Mouse (Mus musculus): ENCODE measurements around the gene Acss1. TPM values are rescaled to one million over a fixed set of nuclear protein-coding genes. Genes with fewer than 3 reads are reported as not detected.

Gene Acss1
- polyA plus RNA-seq, 2 experiments = 5.5 to 5.6 TPM

- H3K9me3 ChIP-seq (ENCODE audit: control insufficient read depth, low read length) = no peaks in the 10 kb centered on the region
- no peaks in the 10 kb centered on the region for H3K27me3 ChIP-seq (ENCODE audit: control insufficient read depth, insufficient read depth, low read length)
- H3K27ac ChIP-seq (replicated peaks; ENCODE audit: low read depth, low read length) = no peak overlapping the region
- H3K9ac ChIP-seq (ENCODE audit: low read depth, low read length, severe bottlenecking) = no peak overlapping the region
- H3K4me1 ChIP-seq (ENCODE audit: control insufficient read depth, insufficient read depth, low read length) = no peaks in the 10 kb centered on the region
- no peak overlapping the region for H3K4me3 ChIP-seq (replicated peaks; ENCODE audit: low read length)
- no peaks in the 10 kb centered on the region for H3K36me3 ChIP-seq (ENCODE audit: control insufficient read depth, insufficient read depth, low read length)
- no peak overlapping the region for H3K4me2 ChIP-seq (replicated peaks; ENCODE audit: low read depth, low read length, severe bottlenecking)
- no peak for DNase-seq (ENCODE audit: low spot score)
- ATAC-seq (ENCODE audit: low FRiP score, low read depth) = no peak
- TF ChIP-seq POLR2A (IDR thresholded peaks at IDR 0.05; ENCODE audit: borderline replicate concordance, extremely low read depth, insufficient read depth, insufficient read length) = no peak
- 89% methylated on average over 3 of the region's 3 CpGs for WGBS
These were observed 95.8 kb downstream of the Acss1 start for GRCm38 (mm10) chr2:150572463-150572862.

- Histone ChIP-seq H3K27me3 (ENCODE audit: control insufficient read depth, insufficient read depth, low read length) (no peaks in the 10 kb centered on the region), H3K27ac (replicated peaks; ENCODE audit: low read depth, low read length) (no peak overlapping the region), H3K4me1 (ENCODE audit: control insufficient read depth, insufficient read depth, low read length) (no peaks in the 10 kb centered on the region), H3K9me3 (ENCODE audit: control insufficient read depth, low read length) (no peaks in the 10 kb centered on the region), H3K36me3 (ENCODE audit: control insufficient read depth, insufficient read depth, low read length) (no peaks in the 10 kb centered on the region), H3K9ac (ENCODE audit: low read depth, low read length, severe bottlenecking) (no peak overlapping the region), H3K4me2 (replicated peaks; ENCODE audit: low read depth, low read length, severe bottlenecking) (no peak overlapping the region), H3K4me3 (replicated peaks; ENCODE audit: low read length) (no peak overlapping the region)
- WGBS = 89% methylated on average over 2 of the region's 2 CpGs
- no peak for TF ChIP-seq POLR2A (IDR thresholded peaks at IDR 0.05; ENCODE audit: borderline replicate concordance, extremely low read depth, insufficient read depth, insufficient read length)
- ATAC-seq (ENCODE audit: low FRiP score, low read depth) (no peak), DNase-seq (ENCODE audit: low spot score) (no peak)
These were observed 97.5 kb downstream of the Acss1 start for GRCm38 (mm10) chr2:150570761-150571160.

GRCm38 (mm10) chr2:150569847-150570590 lies 98.3 kb downstream of the Acss1 start, which contains the start of gene Cst7:
Gene Cst7 (plus strand): TSS chr2:150570415.
- no peaks in the 10 kb centered on the region for H3K4me1 ChIP-seq (ENCODE audit: control insufficient read depth, insufficient read depth, low read length)
- H3K9ac ChIP-seq (ENCODE audit: low read depth, low read length, severe bottlenecking) = no peak within 1 kb of the TSS
- no peak within 1 kb of the TSS for H3K27ac ChIP-seq (replicated peaks; ENCODE audit: low read depth, low read length)
- WGBS = 75% methylated on average over 11 of the region's 11 CpGs
- no peak within 1 kb of the TSS for H3K4me2 ChIP-seq (replicated peaks; ENCODE audit: low read depth, low read length, severe bottlenecking)
- H3K9me3 ChIP-seq (ENCODE audit: control insufficient read depth, low read length) = no peaks in the 10 kb centered on the region
- ATAC-seq (ENCODE audit: low FRiP score, low read depth) (no peak), DNase-seq (ENCODE audit: low spot score) (no peak)
- TF ChIP-seq POLR2A (IDR thresholded peaks at IDR 0.05; ENCODE audit: borderline replicate concordance, extremely low read depth, insufficient read depth, insufficient read length) = no peak
- H3K27me3 ChIP-seq (ENCODE audit: control insufficient read depth, insufficient read depth, low read length) = no peaks in the 10 kb centered on the region
- H3K36me3 ChIP-seq (ENCODE audit: control insufficient read depth, insufficient read depth, low read length) = no peaks in the 10 kb centered on the region
- H3K4me3 ChIP-seq (replicated peaks; ENCODE audit: low read length) = no peak within 1 kb of the TSS

Other genes starting within 250 kb of the Acss1 start
- 1.2 and 1.5 TPM in 2 replicates for gene Zfp442, start 217.0 kb downstream of the Acss1 start, polyA plus RNA-seq (2012; rRNA removed)
- gene Zfp442, start 217.0 kb downstream of the Acss1 start, polyA plus RNA-seq (2014; fragmentation: Nextera tagmentation; extraction: Ambion mirVana) = 6.7 and 7.6 TPM in 2 replicates
- gene Zfp345, start 183.4 kb downstream of the Acss1 start, polyA plus RNA-seq (2012; rRNA removed) = 0.05 and 0.06 TPM in 2 replicates
- not detected in 2 replicates for gene Zfp345, start 183.4 kb downstream of the Acss1 start, polyA plus RNA-seq (2014; fragmentation: Nextera tagmentation; extraction: Ambion mirVana)
- gene Cst7, start 98.1 kb downstream of the Acss1 start, polyA plus RNA-seq (2012; rRNA removed) = 1.6 and 1.9 TPM in 2 replicates
- 2.4 and 3.8 TPM in 2 replicates for gene Cst7, start 98.1 kb downstream of the Acss1 start, polyA plus RNA-seq (2014; fragmentation: Nextera tagmentation; extraction: Ambion mirVana)
- gene Apmap, start 59.9 kb downstream of the Acss1 start, polyA plus RNA-seq (2012; rRNA removed) = 39.2 and 39.5 TPM in 2 replicates
- gene Apmap, start 59.9 kb downstream of the Acss1 start, polyA plus RNA-seq (2014; fragmentation: Nextera tagmentation; extraction: Ambion mirVana) = 30.9 and 31.6 TPM in 2 replicates
- 0.01 and 0.03 TPM in 2 replicates for gene Vsx1, start 20.9 kb upstream of the Acss1 start, polyA plus RNA-seq (2012; rRNA removed)
- gene Vsx1, start 20.9 kb upstream of the Acss1 start, polyA plus RNA-seq (2014; fragmentation: Nextera tagmentation; extraction: Ambion mirVana) = not detected in 2 replicates
- gene Entpd6, start 80.5 kb upstream of the Acss1 start, polyA plus RNA-seq (2012; rRNA removed) = 31.3 and 34.1 TPM in 2 replicates
- 22.6 and 23.0 TPM in 2 replicates for gene Entpd6, start 80.5 kb upstream of the Acss1 start, polyA plus RNA-seq (2014; fragmentation: Nextera tagmentation; extraction: Ambion mirVana)
- 61.3 and 62.3 TPM in 2 replicates for gene Pygb, start 118.2 kb upstream of the Acss1 start, polyA plus RNA-seq (2012; rRNA removed)
- gene Pygb, start 118.2 kb upstream of the Acss1 start, polyA plus RNA-seq (2014; fragmentation: Nextera tagmentation; extraction: Ambion mirVana) = 65.2 and 78.5 TPM in 2 replicates
- gene Abhd12, start 236.2 kb upstream of the Acss1 start, polyA plus RNA-seq (2012; rRNA removed) = 56.5 and 62.2 TPM in 2 replicates
- 67.1 and 69.7 TPM in 2 replicates for gene Abhd12, start 236.2 kb upstream of the Acss1 start, polyA plus RNA-seq (2014; fragmentation: Nextera tagmentation; extraction: Ambion mirVana)
- gene Gins1, start 236.9 kb upstream of the Acss1 start, polyA plus RNA-seq (2012; rRNA removed) = 25.5 and 30.8 TPM in 2 replicates
- 43.0 and 45.7 TPM in 2 replicates for gene Gins1, start 236.9 kb upstream of the Acss1 start, polyA plus RNA-seq (2014; fragmentation: Nextera tagmentation; extraction: Ambion mirVana)